Mouse (Mus musculus): ENCODE results near the gene Shox2.

Shox2 gene

DNA sequence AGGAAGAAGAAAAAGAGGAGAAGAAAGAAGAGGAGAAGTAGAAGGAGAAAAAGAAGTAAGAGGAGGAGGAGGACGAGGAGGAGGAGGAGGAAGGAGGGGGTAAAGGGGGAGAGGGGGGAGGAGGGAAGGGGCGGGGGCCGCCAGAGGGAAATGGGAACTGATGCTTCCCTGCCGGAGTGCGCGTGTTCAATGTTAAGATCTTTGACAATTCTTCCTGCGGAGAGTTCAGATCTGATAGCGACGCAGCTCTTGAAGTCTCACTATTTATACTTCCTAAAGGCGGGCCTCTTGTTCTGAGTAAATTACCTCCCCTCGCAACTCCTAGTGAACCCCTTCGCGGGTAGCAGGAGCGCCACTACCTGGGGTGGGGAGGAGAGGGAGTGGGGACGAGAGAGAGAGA, at the start of gene Shox2:
TSS of gene Shox2 (minus strand) at position 66 of the 400 bp plus-strand sequence.
- no peak for DNase-seq

- DNase-seq = no peak
Observed at GRCm38 (mm10) chr3:66996820-66997219, 15.2 kb upstream of the Shox2 start.

DNA sequence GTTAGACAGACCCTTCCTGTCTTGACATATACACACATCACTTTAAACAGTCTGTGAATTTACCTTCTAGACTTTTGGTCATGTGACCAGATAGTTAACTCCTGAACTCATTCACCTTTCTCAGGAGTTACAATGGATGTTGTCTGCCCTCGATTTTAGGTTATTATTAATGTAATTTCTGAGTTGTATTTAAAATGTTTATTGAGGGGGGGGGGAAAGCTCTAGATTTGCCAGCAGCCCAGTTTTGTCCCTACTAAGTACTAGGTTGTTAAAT, 4.7 kb upstream of the Shox2 start:
- DNase-seq = no peak

DNA sequence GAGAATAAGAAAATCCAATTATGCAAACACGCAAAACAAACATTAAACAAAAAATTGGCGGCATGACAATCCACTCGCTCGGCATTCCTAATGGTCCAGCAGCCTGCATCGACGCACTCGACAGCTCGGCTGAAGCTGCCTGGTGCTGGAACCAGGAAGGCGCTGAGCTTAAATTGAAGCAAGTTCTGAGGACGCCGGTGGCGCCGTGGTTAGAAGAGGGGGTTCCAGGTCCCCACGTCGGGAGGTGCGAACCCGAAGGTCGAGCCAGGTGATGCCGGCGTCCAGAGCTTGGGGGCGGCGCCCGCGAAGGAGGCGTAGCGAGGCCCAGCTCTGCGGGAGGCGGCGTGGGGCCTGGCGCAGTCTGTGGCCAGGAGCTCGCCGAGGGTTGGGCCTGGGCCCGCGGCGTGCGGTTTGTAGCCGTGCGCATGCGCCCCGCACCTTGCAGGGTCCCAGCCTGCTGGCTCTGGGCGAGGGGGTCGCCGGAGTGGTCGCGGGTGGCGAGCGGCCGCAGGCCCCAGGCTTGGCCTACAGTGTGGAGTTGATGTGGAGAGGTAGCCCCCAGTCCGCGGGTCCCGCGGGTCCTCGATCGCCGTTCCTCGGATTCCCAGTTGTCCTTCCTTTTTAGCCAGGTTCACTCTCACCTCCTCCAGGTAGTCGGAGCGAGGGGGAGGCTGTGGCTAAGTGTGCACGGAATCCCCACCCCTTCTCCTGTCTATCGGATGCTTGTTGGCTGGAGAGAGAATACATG, 4.1 kb upstream of the Shox2 start:
- DNase-seq = peak; percentile 56 to 60

DNA sequence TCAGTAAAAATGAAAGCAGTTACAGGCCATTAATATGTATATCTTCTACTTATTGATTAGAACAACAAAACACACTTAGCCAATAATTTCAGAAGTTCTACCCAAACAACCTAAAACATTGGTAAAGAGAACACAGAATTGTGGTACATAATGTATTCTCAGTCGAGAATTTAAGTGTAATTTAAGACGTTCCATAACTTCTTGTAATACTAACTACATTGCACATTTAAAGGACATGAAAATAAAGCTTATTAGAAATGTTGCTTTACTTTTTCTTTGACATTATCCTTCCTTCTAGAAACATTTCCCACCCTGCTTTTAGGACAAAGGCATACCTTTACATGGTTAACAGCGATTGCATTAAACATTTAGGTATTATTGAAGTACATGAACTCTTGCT, 1.9 kb upstream of the Shox2 start:
- DNase-seq = no peak

DNA sequence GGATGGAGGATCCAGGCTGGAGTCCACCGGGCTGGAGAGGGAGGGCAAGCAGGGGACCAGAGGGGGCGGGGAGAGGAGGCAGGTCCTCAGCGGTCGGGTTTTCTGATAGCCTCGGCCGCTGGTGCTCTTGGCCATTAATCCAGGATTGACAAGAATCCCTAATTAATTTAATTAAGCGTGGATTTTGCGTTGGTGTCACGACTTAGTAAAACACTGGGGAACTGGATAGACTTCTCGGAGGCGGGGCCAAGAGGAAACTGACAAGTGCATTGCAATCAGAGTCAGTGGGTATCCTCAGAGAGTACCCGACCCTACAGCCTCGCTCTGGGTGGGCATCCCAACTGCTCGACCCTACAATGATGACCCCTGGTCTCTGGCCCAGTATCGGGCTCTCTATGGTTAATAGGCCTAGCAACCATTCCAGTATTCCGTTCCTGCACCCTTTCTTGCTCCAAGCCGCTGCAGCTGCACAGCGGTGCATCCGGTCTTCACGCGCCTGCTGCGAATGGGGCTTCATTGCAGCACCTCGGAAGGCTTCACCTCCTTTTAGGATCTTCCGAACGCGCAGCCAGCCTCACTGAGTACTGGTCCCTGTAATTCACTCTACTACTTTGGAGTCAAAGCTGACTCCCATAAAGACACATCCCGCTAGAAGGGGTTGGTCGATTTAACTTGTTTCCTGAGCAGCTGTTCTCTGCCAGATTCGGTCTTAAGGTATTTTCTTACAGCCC, 775 bp upstream of the Shox2 start:
- peak; percentile 12 to 21 for DNase-seq

DNA sequence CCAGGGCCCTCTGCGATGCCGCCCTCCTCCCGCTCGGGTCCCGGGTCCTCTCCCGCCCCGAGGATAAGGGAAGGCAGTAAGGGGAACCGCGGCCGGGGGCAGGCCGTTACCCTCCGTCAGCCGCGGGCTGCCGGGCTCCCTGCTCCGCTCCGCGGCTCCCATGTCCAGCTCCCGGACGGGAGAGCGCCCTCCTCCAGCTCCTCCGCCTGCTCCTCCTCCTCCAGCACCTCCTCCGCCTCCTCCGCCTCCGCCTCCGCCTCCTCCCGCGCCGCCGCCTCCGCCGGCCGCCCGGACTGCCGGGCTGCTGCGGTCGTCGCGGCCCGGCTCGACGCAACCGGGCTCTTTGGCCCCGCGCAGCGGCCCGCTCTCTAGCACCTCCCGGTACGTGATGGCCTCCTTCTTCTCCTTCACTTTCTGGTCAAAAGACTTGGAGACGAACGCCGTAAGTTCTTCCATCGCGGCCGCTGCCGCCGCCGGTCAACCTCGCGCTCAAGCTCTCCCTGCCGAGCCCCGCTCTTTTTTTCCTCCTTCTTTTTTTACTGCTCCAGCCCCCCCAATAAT, 390 bp downstream of the Shox2 start, which contains the start of gene Rsrc1:
TSS of gene Rsrc1 (plus strand) at position 290 of the 561 bp plus-strand sequence.
- peak; percentile 15 to 22 for DNase-seq

GRCm38 (mm10) chr3:66980111-66980975, 1.2 kb downstream of the Shox2 start:
- no peak for DNase-seq

DNA sequence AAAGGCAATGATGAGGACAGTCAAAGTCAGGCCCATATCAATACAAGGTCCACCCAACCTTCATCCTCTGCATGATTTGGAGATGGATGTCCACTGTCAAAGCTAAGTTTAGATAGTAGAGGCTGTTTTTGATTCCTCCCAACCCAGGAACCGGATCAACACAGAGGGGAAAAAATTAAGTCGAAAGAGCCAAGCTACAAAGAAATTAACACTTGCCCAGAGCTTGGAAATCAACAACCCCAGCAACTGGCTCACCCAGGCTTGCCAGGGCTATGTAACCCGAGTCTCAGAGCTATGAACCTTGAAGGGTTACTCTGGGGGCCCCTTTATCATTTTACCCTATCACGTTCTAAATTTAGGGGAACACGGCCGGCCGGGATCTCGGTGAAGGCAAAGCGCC, 2.1 kb downstream of the Shox2 start:
- DNase-seq = no peak

GRCm38 (mm10) chr3:66978457-66979381, 2.9 kb downstream of the Shox2 start:
- DNase-seq = peak in 1 of 2 experiments; percentile 2

GRCm38 (mm10) chr3:66977811-66978456, 3.6 kb downstream of the Shox2 start:
- DNase-seq = no peak

GRCm38 (mm10) chr3:66976889-66977615, 4.5 kb downstream of the Shox2 start:
- DNase-seq = no peak

DNA sequence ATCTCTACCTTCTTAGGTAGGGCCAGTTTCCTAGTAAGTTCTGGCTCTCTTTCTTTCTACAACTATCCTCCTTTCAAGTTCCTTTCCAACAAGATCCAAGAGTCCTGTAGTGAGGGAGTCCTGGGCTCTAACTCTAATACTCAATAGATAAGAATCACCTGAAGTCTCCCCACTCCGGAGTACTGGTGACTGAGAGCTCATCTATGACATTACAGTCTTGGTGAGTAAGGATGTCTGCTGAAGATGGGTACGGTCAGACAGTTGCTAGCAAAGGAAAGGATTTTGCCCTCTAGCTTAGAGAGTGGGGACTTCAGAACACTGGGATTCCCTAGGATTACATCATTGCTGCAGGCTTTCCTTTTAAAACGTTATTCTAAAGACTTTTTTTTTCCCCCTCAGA, 7.1 kb downstream of the Shox2 start:
- no peak for DNase-seq

DNA sequence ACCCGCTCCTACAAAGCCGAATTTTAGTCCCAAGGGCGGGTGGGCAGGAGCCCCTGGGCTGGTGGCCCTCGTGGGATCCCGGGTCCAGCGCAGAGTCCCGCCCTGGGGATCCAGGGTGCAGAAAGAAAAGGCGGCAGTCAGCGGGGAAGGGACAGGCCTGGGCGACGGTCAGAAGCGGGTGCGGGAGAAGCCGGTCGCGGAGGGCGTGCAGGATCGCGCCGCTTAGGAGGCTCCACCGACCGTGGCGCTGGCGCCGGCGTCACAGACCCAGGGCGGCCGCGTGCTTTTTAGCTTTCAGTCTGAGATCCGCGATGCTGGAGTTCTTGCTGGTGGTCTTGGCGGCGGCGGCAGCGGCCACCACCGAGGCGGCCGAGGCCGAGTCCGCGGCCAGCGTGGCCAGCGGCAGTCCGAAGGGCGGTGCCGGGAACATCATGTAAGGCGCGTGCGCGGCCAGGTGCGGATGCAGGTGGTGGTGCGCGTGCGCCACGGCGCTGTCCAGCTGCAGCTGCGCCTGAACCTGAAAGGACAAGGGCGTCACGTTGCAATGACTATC, 8.1 kb downstream of the Shox2 start:
- DNase-seq = peak in 1 of 2 experiments; percentile 1

- DNase-seq = no peak
Observed at GRCm38 (mm10) chr3:66972191-66972950, 9.2 kb downstream of the Shox2 start.

DNA sequence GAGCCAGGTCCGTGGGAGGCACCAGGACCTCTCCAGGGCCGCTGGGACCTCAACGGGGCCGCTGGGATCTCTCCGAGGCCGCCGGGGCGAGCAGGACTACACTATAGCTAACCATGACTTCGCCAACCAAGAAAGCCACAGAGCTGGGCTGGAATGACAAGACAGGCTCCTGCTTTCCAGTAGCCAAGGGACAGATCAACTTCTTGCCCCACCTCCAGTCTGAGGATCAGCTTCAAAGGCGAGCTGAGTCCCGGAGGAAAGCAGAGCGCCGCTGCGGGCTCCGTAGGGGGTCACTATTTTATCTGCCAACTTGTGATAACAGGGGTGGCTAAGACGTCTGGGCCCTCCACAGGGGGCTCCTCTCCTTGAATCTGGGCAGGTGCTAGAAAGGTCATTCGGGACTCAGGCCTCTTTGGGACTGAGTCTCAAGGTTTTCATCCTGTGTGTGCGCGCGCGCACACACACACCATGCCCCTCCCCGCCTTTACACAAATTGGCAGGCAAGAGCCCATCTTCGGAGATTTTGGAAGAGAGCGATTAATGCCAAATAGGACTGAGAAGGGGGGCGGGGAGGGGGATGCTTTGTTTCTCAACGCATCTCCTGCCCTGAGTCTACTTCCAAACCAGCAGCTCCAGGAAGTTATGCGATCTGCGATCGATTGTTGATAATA, 10.8 kb downstream of the Shox2 start:
- no peak for DNase-seq

GRCm38 (mm10) chr3:66970261-66970660, 11.3 kb downstream of the Shox2 start:
- no peak for DNase-seq

DNA sequence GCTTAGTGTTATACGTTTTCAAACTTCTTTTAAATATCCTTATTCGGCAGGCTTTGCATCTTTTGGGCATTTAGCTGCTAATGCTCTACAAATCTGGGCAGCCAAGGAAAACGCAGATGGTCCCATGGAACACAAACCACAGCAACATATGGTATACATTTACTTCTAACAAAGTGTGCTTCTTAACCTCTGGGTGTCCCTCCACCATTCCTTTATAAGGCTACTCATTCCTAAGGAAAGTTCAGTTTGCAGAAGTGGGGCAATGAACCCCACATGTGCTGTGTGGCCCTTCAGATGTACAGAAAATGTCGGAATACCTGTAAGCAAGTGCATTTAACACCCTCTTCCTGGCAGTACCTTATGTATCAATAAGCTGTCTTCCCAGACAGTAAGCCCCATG, 14.1 kb downstream of the Shox2 start:
- no peak for DNase-seq

DNA sequence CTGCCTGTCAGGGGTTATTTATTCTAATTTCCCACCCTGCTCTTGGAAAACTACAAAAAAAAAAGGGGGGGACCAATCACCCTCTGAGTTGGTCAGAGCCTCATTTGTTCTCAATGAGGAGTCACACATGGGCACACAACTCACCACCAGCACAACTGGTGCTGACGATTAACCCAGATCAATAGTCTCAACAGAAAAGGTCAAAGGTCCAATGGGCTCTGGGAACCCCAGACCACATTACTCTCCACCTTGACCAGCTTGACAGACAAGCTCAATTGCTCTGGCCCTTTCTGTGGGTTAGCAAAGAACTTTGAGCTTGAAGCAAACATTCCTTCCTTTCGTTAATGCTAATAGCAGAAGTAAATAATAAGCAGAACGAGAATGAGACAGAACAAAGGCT, 16.7 kb downstream of the Shox2 start:
- no peak for DNase-seq
